ENCODE assay signal across 14 mouse cellular contexts in the genomic region with DNA sequence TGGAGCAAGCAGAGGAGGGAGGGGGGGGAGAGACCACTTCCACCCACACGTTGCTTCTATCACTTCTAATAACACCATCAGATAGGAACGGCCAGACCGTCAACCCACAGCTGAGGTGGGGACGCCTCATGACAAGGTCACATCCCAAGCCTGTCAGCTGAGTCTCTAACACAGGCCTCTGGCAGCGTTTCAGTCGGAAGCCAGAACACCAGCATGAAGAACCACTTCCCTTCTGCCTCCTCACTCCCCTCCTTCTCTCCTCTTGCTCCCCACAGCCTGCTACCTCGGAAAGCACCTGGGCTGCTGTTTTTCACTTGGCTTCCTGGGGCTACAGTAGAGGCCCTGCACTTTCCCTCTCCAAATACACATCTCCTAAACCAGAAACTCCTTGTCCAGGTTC. TPM values are rescaled to one million over a fixed set of nuclear protein-coding genes. Genes with fewer than 3 reads are reported as not detected.
DNase-seq lines count a peak whose midpoint lies in the region; ATAC-seq and TF ChIP-seq lines count a peak whose summit lies in the region.
"Had no signal": no experiment of that assay in that cellular context is flagged by ENCODE, and none has a peak within 500 bp of the region (broad histone marks: within the 10 kb centered on the region; RNA-seq: fewer than 3 reads in every experiment).

No protein-coding gene starts in this region.

- no peaks in the 10 kb centered on the region for H3K36me3 ChIP-seq in kidney, embryonic 16.5 days (ENCODE audit: insufficient read depth, low read length)
- peaks cover 1% of the 10 kb centered on the region; the same call in 1 of the 2 replicates for H3K36me3 ChIP-seq in small intestine, adult 2 months (ENCODE audit: control insufficient read depth, insufficient read depth, low read length)
- H3K36me3 ChIP-seq in midbrain, embryonic 14.5 days (ENCODE audit: control insufficient read depth, insufficient read depth, low read length): no peaks in the 10 kb centered on the region
- H3K36me3 ChIP-seq: limb, embryonic 10.5 days had no signal

- 59% methylated on average over 7 of the region's 7 CpGs for WGBS in kidney, embryonic 16.5 days
- 62% methylated on average over 7 of the region's 7 CpGs for WGBS in small intestine, adult 2 months
- 67% methylated on average over 7 of the region's 7 CpGs for WGBS in midbrain, embryonic 14.5 days

- peaks cover 27% of the 10 kb centered on the region for H3K4me1 ChIP-seq in kidney, embryonic 16.5 days (ENCODE audit: insufficient read depth, low read length)
- peaks cover 29% of the 10 kb centered on the region for H3K4me1 ChIP-seq in small intestine, adult 2 months (ENCODE audit: control insufficient read depth, insufficient read depth, insufficient read length, low read length)
- H3K4me1 ChIP-seq in midbrain, embryonic 14.5 days (ENCODE audit: control insufficient read depth, insufficient read depth, low read length): peaks cover 13% of the 10 kb centered on the region

- no peaks in the 10 kb centered on the region for H3K27me3 ChIP-seq in kidney, embryonic 16.5 days (ENCODE audit: insufficient read depth, low read length)
- no peaks in the 10 kb centered on the region for H3K27me3 ChIP-seq in small intestine, adult 2 months (ENCODE audit: control insufficient read depth, insufficient read depth, low read length)
- no peaks in the 10 kb centered on the region for H3K27me3 ChIP-seq in midbrain, embryonic 14.5 days (ENCODE audit: control insufficient read depth, insufficient read depth, low read length)
- H3K27me3 ChIP-seq: Patski had no signal

- H3K9ac ChIP-seq in kidney, embryonic 16.5 days (replicated peaks; ENCODE audit: low read length): 0 out of 2 replicates have a peak overlapping the region, but pooled peaks have one; percentile 12
- H3K9ac ChIP-seq in midbrain, embryonic 14.5 days (replicated peaks; ENCODE audit: low read length): no peak overlapping the region

- no peak for DNase-seq in kidney, adult 9 months
- peak; percentile 21 for DNase-seq in T-cell, adult 2 months (ENCODE audit: low spot score)
- no peak for DNase-seq in midbrain, embryonic 14.5 days
- DNase-seq in right cerebral cortex, postnatal 36 days (ENCODE audit: low spot score in 2 of 2): no peak
- DNase-seq: adrenal gland, postnatal 36 days; cerebellum, postnatal 36 days; kidney, adult 11 months; right cerebral cortex, postnatal 25 days had no signal

- no peak overlapping the region for H3K27ac ChIP-seq in kidney, embryonic 16.5 days (ENCODE audit: low read length)
- H3K27ac ChIP-seq in small intestine, adult 2 months (ENCODE audit: insufficient read depth, low read depth, low read length): peak overlapping the region; percentile 54
- no peak overlapping the region for H3K27ac ChIP-seq in midbrain, embryonic 14.5 days (replicated peaks; ENCODE audit: low read depth, low read length)
- H3K27ac ChIP-seq: limb, embryonic 10.5 days had no signal

- no peak for ATAC-seq in kidney, embryonic 16.5 days (ENCODE audit: low FRiP score, low TSS enrichment)
- ATAC-seq in CD4-positive, CD25-positive, alpha-beta regulatory T cell, adult 4 months: peak; percentile 91
- ATAC-seq in midbrain, embryonic 14.5 days (ENCODE audit: low FRiP score, low TSS enrichment): no peak
- ATAC-seq: Patski had no signal

- no peak for TF ChIP-seq CTCF in small intestine, adult 2 months (IDR thresholded peaks at IDR 0.05; ENCODE audit: extremely low read depth, insufficient read length, insufficient replicate concordance, low read depth, low read length)

- H3K4me3 ChIP-seq in kidney, embryonic 16.5 days (ENCODE audit: low read length): no peak overlapping the region
- no peak overlapping the region for H3K4me3 ChIP-seq in small intestine, adult 2 months (ENCODE audit: low read depth, low read length)
- H3K4me3 ChIP-seq in midbrain, embryonic 14.5 days (replicated peaks; ENCODE audit: low read depth, low read length): no peak overlapping the region
- H3K4me3 ChIP-seq: erythroblast, embryonic 14.5 days; limb, embryonic 10.5 days had no signal

- H3K4me2 ChIP-seq in kidney, embryonic 16.5 days (replicated peaks; ENCODE audit: low read depth, low read length): no peak overlapping the region
- H3K4me2 ChIP-seq in midbrain, embryonic 14.5 days (ENCODE audit: low read length): no peak overlapping the region

- H3K9me3 ChIP-seq in kidney, embryonic 16.5 days (ENCODE audit: low read length): no peaks in the 10 kb centered on the region
- H3K9me3 ChIP-seq in midbrain, embryonic 14.5 days (ENCODE audit: control insufficient read depth, low read length): no peaks in the 10 kb centered on the region
- H3K9me3 ChIP-seq: limb, embryonic 10.5 days had no signal

- TF ChIP-seq POLR2A in small intestine, adult 2 months (IDR thresholded peaks at IDR 0.05; ENCODE audit: low read depth, low read length): no peak

RNA-seq across cellular contexts. Expression of a gene that starts 53.4 kb away (rescaled TPM):
- 3.5 and 3.8 TPM in 2 replicates for polyA plus RNA-seq in kidney, embryonic 16.5 days (2015; fragmentation: Nextera tagmentation; extraction: Ambion mirVana)
- polyA plus RNA-seq in CD4-positive, CD25-positive, alpha-beta regulatory T cell, adult 4 months (2017; shearing (Covaris generic)): 1 to 10 TPM; 2.5 to 4.1 TPM
- polyA plus RNA-seq in small intestine, adult 2 months (2012; rRNA removed): 43.9 and 106 TPM in 2 replicates
- 5.2 and 5.8 TPM in 2 replicates for polyA plus RNA-seq in midbrain, embryonic 14.5 days (2014; fragmentation: Nextera tagmentation; extraction: Ambion mirVana)
